Comparison of ENCODE assay signal across 10 mouse cellular contexts in the genomic region with DNA sequence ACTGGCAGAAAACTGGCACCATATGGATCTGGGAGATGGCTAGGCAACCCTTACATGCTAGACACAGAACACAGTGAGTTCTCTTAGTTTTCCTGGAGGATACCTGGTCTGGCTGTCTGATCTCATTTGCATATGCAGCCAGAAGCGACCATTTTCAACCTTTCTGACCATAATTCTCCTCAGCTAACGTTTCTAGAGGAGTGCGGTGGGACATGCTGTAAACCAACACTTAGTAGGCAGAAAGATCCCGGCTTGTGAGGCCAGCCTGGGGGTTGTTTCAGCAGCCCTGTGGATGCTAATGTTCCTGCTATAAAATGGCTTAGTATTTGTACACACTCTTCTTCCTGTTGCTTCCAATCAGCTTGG.
DNase-seq lines count a peak whose midpoint lies in the region; ATAC-seq and TF ChIP-seq lines count a peak whose summit lies in the region.
"Had no signal": no experiment of that assay in that cellular context is flagged by ENCODE, and none has a peak within 500 bp of the region (broad histone marks: within the 10 kb centered on the region; RNA-seq: fewer than 3 reads in every experiment).

No protein-coding gene starts in this region.

- peaks cover 4% of the 10 kb centered on the region; the same call in 1 of the 2 replicates for H3K4me1 ChIP-seq in heart, embryonic 16.5 days (ENCODE audit: control insufficient read depth, insufficient read depth, low read length)
- peaks cover 60% of the 10 kb centered on the region for H3K4me1 ChIP-seq in E14TG2a.4 (replicated peaks; ENCODE audit: low read depth, low read length)
- no peaks in the 10 kb centered on the region for H3K4me1 ChIP-seq in forebrain, embryonic 16.5 days (replicated peaks; ENCODE audit: control insufficient read depth, insufficient read depth, low read length)
- peaks cover 21% of the 10 kb centered on the region for H3K4me1 ChIP-seq in midbrain, embryonic 10.5 days

- DNase-seq in heart, adult 8-10 months (ENCODE audit: low spot score) = no peak
- no peak for DNase-seq in midbrain, embryonic 10.5 days (ENCODE audit: low spot score)
- no peak for DNase-seq in urinary bladder, postnatal 25 days (ENCODE audit: low spot score)
- DNase-seq in gastrocnemius, postnatal 25 days = no peak
- DNase-seq in left cerebral cortex, adult 9 months (ENCODE audit: low spot score in 2 of 2) = no peak

- H3K9ac ChIP-seq in heart, embryonic 16.5 days (ENCODE audit: low read length) = no peak overlapping the region
- H3K9ac ChIP-seq in forebrain, embryonic 16.5 days (replicated peaks; ENCODE audit: low read depth, low read length) = peak overlapping the region; percentile 41

- ATAC-seq in heart, embryonic 16.5 days (replicated peaks; ENCODE audit: extremely low read depth, insufficient read depth, low FRiP score) = no peak
- no peak for ATAC-seq in forebrain, embryonic 16.5 days

- H3K4me3 ChIP-seq in heart, embryonic 16.5 days (ENCODE audit: low read length) = peak overlapping the region; percentile 31; the same call in 1 of the 2 replicates
- peak overlapping the region; percentile 50 for H3K4me3 ChIP-seq in E14TG2a.4 (replicated peaks; ENCODE audit: low read length)
- H3K4me3 ChIP-seq in forebrain, embryonic 16.5 days (replicated peaks; ENCODE audit: low read length) = no peak overlapping the region
- peak overlapping the region; percentile 36; the same call in 1 of the 2 replicates for H3K4me3 ChIP-seq in midbrain, embryonic 10.5 days
- H3K4me3 ChIP-seq: erythroblast, embryonic 14.5 days; myocyte had no signal

- 55% methylated on average over 4 of the region's 4 CpGs for WGBS in heart, embryonic 16.5 days
- 61% methylated on average over 4 of the region's 4 CpGs for WGBS in forebrain, embryonic 16.5 days
- 65% methylated on average over 4 of the region's 4 CpGs for WGBS in midbrain, embryonic 10.5 days

- peaks cover 4% of the 10 kb centered on the region; the same call in 1 of the 2 replicates for H3K27me3 ChIP-seq in heart, embryonic 16.5 days (ENCODE audit: control insufficient read depth, insufficient read depth, low read length)
- H3K27me3 ChIP-seq in E14TG2a.4 (ENCODE audit: insufficient read depth, low read length) = no peaks in the 10 kb centered on the region
- H3K27me3 ChIP-seq in forebrain, embryonic 16.5 days (replicated peaks; ENCODE audit: control insufficient read depth, insufficient read depth, low read length) = peaks cover 5% of the 10 kb centered on the region; the same call in 1 of the 2 replicates
- H3K27me3 ChIP-seq in midbrain, embryonic 10.5 days (ENCODE audit: low read depth, poor library complexity, severe bottlenecking) = peaks cover 22% of the 10 kb centered on the region

- no peaks in the 10 kb centered on the region for H3K9me3 ChIP-seq in heart, embryonic 16.5 days (replicated peaks; ENCODE audit: control insufficient read depth, low read length)
- peaks cover 11% of the 10 kb centered on the region for H3K9me3 ChIP-seq in E14TG2a.4 (ENCODE audit: low read length)
- no peaks in the 10 kb centered on the region for H3K9me3 ChIP-seq in forebrain, embryonic 16.5 days (ENCODE audit: control insufficient read depth, low read length)
- no peaks in the 10 kb centered on the region for H3K9me3 ChIP-seq in midbrain, embryonic 10.5 days (replicated peaks)

- peak overlapping the region; percentile 43; the same call in 1 of the 2 replicates for H3K27ac ChIP-seq in heart, embryonic 16.5 days (ENCODE audit: low read length)
- H3K27ac ChIP-seq in forebrain, embryonic 16.5 days (ENCODE audit: low read length) = no peak overlapping the region
- H3K27ac ChIP-seq in midbrain, embryonic 10.5 days (replicated peaks) = 0 out of 2 replicates have a peak overlapping the region, but pooled peaks have one; percentile 66

- H3K4me2 ChIP-seq in heart, embryonic 16.5 days (ENCODE audit: low read depth, low read length) = peak overlapping the region; percentile 52
- H3K4me2 ChIP-seq in forebrain, embryonic 16.5 days (ENCODE audit: low read length) = peak overlapping the region; percentile 36; the same call in 1 of the 2 replicates

- no peak for TF ChIP-seq CTCF in E14TG2a.4 (conservative IDR thresholded peaks at IDR 0.05; ENCODE audit: low read length)

- no peaks in the 10 kb centered on the region for H3K36me3 ChIP-seq in heart, embryonic 16.5 days (ENCODE audit: control insufficient read depth, insufficient read depth)
- no peaks in the 10 kb centered on the region; the same call in 1 of the 2 replicates for H3K36me3 ChIP-seq in E14TG2a.4 (ENCODE audit: insufficient read depth, low read length)
- H3K36me3 ChIP-seq in forebrain, embryonic 16.5 days (ENCODE audit: control insufficient read depth, insufficient read depth) = no peaks in the 10 kb centered on the region
- H3K36me3 ChIP-seq in midbrain, embryonic 10.5 days = no peaks in the 10 kb centered on the region
